Mouse (Mus musculus) intestine, embryonic 15.5 days (tissue): ENCODE results near the gene Carm1. TPM values are rescaled to one million over a fixed set of nuclear protein-coding genes. Genes with fewer than 3 reads are reported as not detected.

ENCODE experiments used
- ATAC-seq: fragments of 200-750 bp; cut with Nextera tagmentation; 2 replicates; pipeline ENCODE4 v1.8.0; 2017; ENCODE audit warnings: moderate TSS enrichment, moderate library complexity
- H3K27ac ChIP-seq: fragments of 300-500 bp; sonication (generic); 2 replicates; pipeline ENCODE4 v1.5.1; 2015; ENCODE audit warnings: mild to moderate bottlenecking, inconsistent platforms
- H3K27me3 ChIP-seq: fragments of 300-500 bp; sonication (generic); replicated peaks from 2 replicates; pipeline ENCODE4 v1.6.1; 2015; ENCODE audit warnings: inconsistent platforms
- H3K36me3 ChIP-seq: fragments of 300-500 bp; sonication (generic); 2 replicates; pipeline ENCODE4 v1.6.1; 2015; ENCODE audit warnings: inconsistent platforms
- H3K4me1 ChIP-seq: fragments of 300-500 bp; sonication (generic); replicated peaks from 2 replicates; pipeline ENCODE4 v1.6.1; 2015; ENCODE audit warnings: inconsistent platforms
- H3K4me2 ChIP-seq: fragments of 300-500 bp; sonication (generic); replicated peaks from 2 replicates; pipeline ENCODE4 v1.6.1; 2015; ENCODE audit warnings: mild to moderate bottlenecking, inconsistent platforms
- H3K4me3 ChIP-seq: fragments of 300-500 bp; sonication (generic); replicated peaks from 2 replicates; pipeline ENCODE4 v1.5.1; 2015; ENCODE audit warnings: inconsistent platforms
- H3K9ac ChIP-seq: fragments of 300-500 bp; sonication (generic); 2 replicates; pipeline ENCODE4 v1.6.1; 2015; ENCODE audit warnings: inconsistent platforms
- H3K9me3 ChIP-seq: fragments of 300-500 bp; sonication (generic); 2 replicates; pipeline ENCODE4 v1.6.1; 2016; ENCODE audit warnings: inconsistent platforms
- WGBS: fragments of 180-500 bp; shearing (Covaris S2); methylation state at CpG from one replicate; pipeline ENCODE4 v1.1.7; 2015; 5-methylcytosine and 5-hydroxymethylcytosine counted together
- polyA plus RNA-seq: library from polyadenylated mRNA; unstranded; fragments of >200 nt; fragmentation: Nextera tagmentation; extraction: Ambion mirVana; gene quantifications from 2 replicates; pipeline ENCODE4 v1.2.1, GENCODE M21; 2015

The Carm1 gene
- polyA plus RNA-seq, 1 experiment from 2014 or later: 41.4 TPM

GRCm38 (mm10) chr9:21545351-21545915, 1.3 kb upstream of the Carm1 start:
- 8% methylated on average over 9 of the region's 9 CpGs for WGBS
- H3K27me3 ChIP-seq: no peaks in the 10 kb centered on the region
- no peaks in the 10 kb centered on the region for H3K36me3 ChIP-seq
- peak overlapping the region; percentile 96 for H3K27ac ChIP-seq
- H3K9ac ChIP-seq: peak overlapping the region; percentile 54
- no peaks in the 10 kb centered on the region for H3K9me3 ChIP-seq
- peak; percentile 85 for ATAC-seq
- H3K4me1 ChIP-seq: peaks cover 17% of the 10 kb centered on the region
- peak overlapping the region; percentile 77 for H3K4me2 ChIP-seq
- peak overlapping the region; percentile 84 for H3K4me3 ChIP-seq

GRCm38 (mm10) chr9:21545916-21546788, 542 bp upstream of the Carm1 start:
- Histone ChIP-seq H3K27me3 (no peaks in the 10 kb centered on the region), H3K4me3 (peak overlapping the region; percentile 84), H3K4me1 (peaks cover 17% of the 10 kb centered on the region), H3K36me3 (no peaks in the 10 kb centered on the region), H3K9ac (peak overlapping the region; percentile 54), H3K27ac (peak overlapping the region; percentile 96), H3K4me2 (peak overlapping the region; percentile 77), H3K9me3 (no peaks in the 10 kb centered on the region)
- peak; percentile 94 for ATAC-seq
- under 1% methylated on average over 59 of the region's 67 CpGs for WGBS

GRCm38 (mm10) chr9:21547075-21547941, 614 bp downstream of the Carm1 start:
- peak overlapping the region; percentile 77 for H3K4me2 ChIP-seq
- ATAC-seq: peak; percentile 46
- peak overlapping the region; percentile 84 for H3K4me3 ChIP-seq
- peak overlapping the region; percentile 97 for H3K27ac ChIP-seq
- peak overlapping the region; percentile 94 for H3K9ac ChIP-seq
- H3K4me1 ChIP-seq: peaks cover 17% of the 10 kb centered on the region
- no peaks in the 10 kb centered on the region; the same call in 1 of the 2 replicates for H3K36me3 ChIP-seq
- no peaks in the 10 kb centered on the region for H3K27me3 ChIP-seq
- H3K9me3 ChIP-seq: no peaks in the 10 kb centered on the region
- WGBS: under 1% methylated on average over 53 of the region's 66 CpGs

- no peak for ATAC-seq
- Histone ChIP-seq H3K9ac (no peak overlapping the region), H3K9me3 (no peaks in the 10 kb centered on the region), H3K4me3 (no peak overlapping the region), H3K27ac (no peak overlapping the region), H3K4me2 (no peak overlapping the region), H3K4me1 (peaks cover 7% of the 10 kb centered on the region; the same call in 1 of the 2 replicates), H3K36me3 (no peaks in the 10 kb centered on the region; the same call in 1 of the 2 replicates), H3K27me3 (no peaks in the 10 kb centered on the region)
- WGBS: 95% methylated on average over 2 of the region's 2 CpGs
These were observed 4.4 kb downstream of the Carm1 start for GRCm38 (mm10) chr9:21551049-21551448.

- Histone ChIP-seq H3K9ac (no peak overlapping the region), H3K36me3 (no peaks in the 10 kb centered on the region; the same call in 1 of the 2 replicates), H3K4me2 (no peak overlapping the region), H3K27ac (no peak overlapping the region), H3K27me3 (no peaks in the 10 kb centered on the region), H3K4me1 (peaks cover 17% of the 10 kb centered on the region), H3K9me3 (no peaks in the 10 kb centered on the region), H3K4me3 (no peak overlapping the region)
- 84% methylated on average over 6 of the region's 6 CpGs for WGBS
- ATAC-seq: no peak
These were observed 7.0 kb downstream of the Carm1 start for GRCm38 (mm10) chr9:21553607-21554273.

- no peak overlapping the region for H3K27ac ChIP-seq
- no peaks in the 10 kb centered on the region; the same call in 1 of the 2 replicates for H3K36me3 ChIP-seq
- H3K4me2 ChIP-seq: no peak overlapping the region
- H3K9me3 ChIP-seq: no peaks in the 10 kb centered on the region
- no peaks in the 10 kb centered on the region for H3K27me3 ChIP-seq
- no peak overlapping the region for H3K9ac ChIP-seq
- ATAC-seq: no peak
- peaks cover 21% of the 10 kb centered on the region for H3K4me1 ChIP-seq
- H3K4me3 ChIP-seq: no peak overlapping the region
- 87% methylated on average over 6 of the region's 6 CpGs for WGBS
These were observed 8.6 kb downstream of the Carm1 start for GRCm38 (mm10) chr9:21555198-21555742.

GRCm38 (mm10) chr9:21556996-21557395, 10.3 kb downstream of the Carm1 start:
- no peak overlapping the region for H3K4me3 ChIP-seq

GRCm38 (mm10) chr9:21557556-21557955, 10.9 kb downstream of the Carm1 start:
- Histone ChIP-seq H3K4me3 (no peak overlapping the region), H3K4me2 (no peak overlapping the region), H3K4me1 (peaks cover 21% of the 10 kb centered on the region), H3K27me3 (no peaks in the 10 kb centered on the region), H3K36me3 (no peaks in the 10 kb centered on the region; the same call in 1 of the 2 replicates), H3K9me3 (no peaks in the 10 kb centered on the region), H3K9ac (no peak overlapping the region), H3K27ac (no peak overlapping the region)
- no peak for ATAC-seq
- 86% methylated on average over 2 of the region's 2 CpGs for WGBS

More at GRCm38 (mm10) chr9:21556996-21557395, 10.3 kb downstream of the Carm1 start:
- H3K4me1 ChIP-seq: peaks cover 21% of the 10 kb centered on the region
- no peaks in the 10 kb centered on the region for H3K9me3 ChIP-seq
- no peaks in the 10 kb centered on the region for H3K27me3 ChIP-seq
- H3K4me2 ChIP-seq: no peak overlapping the region
- 93% methylated on average over 2 of the region's 2 CpGs for WGBS
- no peak overlapping the region for H3K27ac ChIP-seq
- no peak for ATAC-seq
- H3K9ac ChIP-seq: no peak overlapping the region
- no peaks in the 10 kb centered on the region; the same call in 1 of the 2 replicates for H3K36me3 ChIP-seq

- Histone ChIP-seq H3K36me3 (no peaks in the 10 kb centered on the region; the same call in 1 of the 2 replicates), H3K9me3 (no peaks in the 10 kb centered on the region), H3K4me2 (no peak overlapping the region), H3K4me3 (no peak overlapping the region), H3K9ac (no peak overlapping the region), H3K27ac (peak overlapping the region; percentile 32; the same call in 1 of the 2 replicates), H3K4me1 (peaks cover 21% of the 10 kb centered on the region), H3K27me3 (no peaks in the 10 kb centered on the region)
- 57% methylated on average over 4 of the region's 4 CpGs for WGBS
- ATAC-seq: peak; percentile 93
These were observed 11.7 kb downstream of the Carm1 start for GRCm38 (mm10) chr9:21558366-21558765.

GRCm38 (mm10) chr9:21559151-21559550, 12.5 kb downstream of the Carm1 start:
- Histone ChIP-seq H3K4me2 (no peak overlapping the region), H3K27ac (no peak overlapping the region), H3K36me3 (no peaks in the 10 kb centered on the region; the same call in 1 of the 2 replicates), H3K4me1 (peaks cover 21% of the 10 kb centered on the region), H3K27me3 (no peaks in the 10 kb centered on the region), H3K4me3 (no peak overlapping the region), H3K9ac (no peak overlapping the region), H3K9me3 (no peaks in the 10 kb centered on the region)
- no peak for ATAC-seq
- 93% methylated on average over 3 of the region's 3 CpGs for WGBS

GRCm38 (mm10) chr9:21564420-21564819, 17.7 kb downstream of the Carm1 start:
- no peaks in the 10 kb centered on the region for H3K27me3 ChIP-seq
- H3K4me3 ChIP-seq: no peak overlapping the region
- no peaks in the 10 kb centered on the region for H3K36me3 ChIP-seq
- H3K4me1 ChIP-seq: no peaks in the 10 kb centered on the region
- 72% methylated on average over 1 of the region's 1 CpGs for WGBS
- no peak overlapping the region for H3K4me2 ChIP-seq
- ATAC-seq: no peak
- no peaks in the 10 kb centered on the region for H3K9me3 ChIP-seq
- no peak overlapping the region for H3K9ac ChIP-seq
- no peak overlapping the region for H3K27ac ChIP-seq
